Mouse (Mus musculus): Measurements from ENCODE around the gene Ccnl2.

GRCm38 (mm10) chr4:155843231-155843630 lies 30.9 kb downstream of the Ccnl2 start:
- TF ChIP-seq POLR2A (IDR thresholded peaks at IDR 0.05; ENCODE audit: borderline replicate concordance, extremely low read depth, low read depth, low read length) (no peak), CTCF (IDR thresholded peaks at IDR 0.05; ENCODE audit: insufficient read depth, low read length) (no peak)

Data from lung, adult 2 months (tissue).